ENCODE assay signal across 8 mouse cellular contexts in the genomic region with DNA sequence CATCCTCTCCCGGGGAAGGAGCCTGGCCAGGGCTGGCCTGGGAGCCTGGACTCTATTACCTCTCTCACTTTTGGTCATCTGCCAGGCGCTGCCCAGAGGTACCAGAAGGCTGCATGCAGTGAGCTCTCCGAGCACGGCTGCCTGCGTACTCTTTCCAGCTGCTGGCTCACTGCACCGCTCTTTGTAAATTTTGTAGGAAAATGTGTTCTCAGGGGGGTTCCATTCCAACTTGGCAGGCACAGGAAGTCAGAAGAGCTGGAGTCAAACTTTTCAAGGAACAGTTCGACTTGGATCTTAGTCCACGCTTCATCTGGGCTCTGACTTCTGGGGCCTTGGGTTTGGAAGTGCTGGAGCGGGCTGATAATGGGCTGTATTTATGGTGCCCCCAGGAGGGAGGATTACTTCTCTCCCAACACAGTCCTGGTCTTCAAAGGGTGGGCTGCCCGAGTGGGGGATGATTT.
DNase-seq lines count a peak whose midpoint lies in the region; ATAC-seq and TF ChIP-seq lines count a peak whose summit lies in the region.

No protein-coding gene starts in this region.

- no peaks in the 10 kb centered on the region for H3K27me3 ChIP-seq in hindbrain, postnatal 0 days (ENCODE audit: insufficient read depth, low read length)
- H3K27me3 ChIP-seq in hindbrain, embryonic 14.5 days (ENCODE audit: control insufficient read depth, insufficient read depth, low read length), result no peaks in the 10 kb centered on the region
- no peaks in the 10 kb centered on the region for H3K27me3 ChIP-seq in heart, postnatal 0 days (ENCODE audit: control insufficient read depth, insufficient read depth, low read length)
- no peaks in the 10 kb centered on the region for H3K27me3 ChIP-seq in limb, embryonic 15.5 days

- no peak overlapping the region for H3K4me2 ChIP-seq in hindbrain, postnatal 0 days (ENCODE audit: low read depth, low read length)
- no peak overlapping the region for H3K4me2 ChIP-seq in hindbrain, embryonic 14.5 days (replicated peaks)
- no peak overlapping the region for H3K4me2 ChIP-seq in heart, postnatal 0 days (ENCODE audit: low read depth, low read length)
- no peak overlapping the region for H3K4me2 ChIP-seq in limb, embryonic 15.5 days

- H3K4me3 ChIP-seq in hindbrain, postnatal 0 days (ENCODE audit: low read length), result no peak overlapping the region
- H3K4me3 ChIP-seq in hindbrain, embryonic 14.5 days (replicated peaks; ENCODE audit: low read length), result no peak overlapping the region
- H3K4me3 ChIP-seq in heart, postnatal 0 days (ENCODE audit: low read depth, low read length), result no peak overlapping the region
- no peak overlapping the region for H3K4me3 ChIP-seq in limb, embryonic 15.5 days

- TF ChIP-seq CTCF in hindbrain, postnatal 0 days (IDR thresholded peaks at IDR 0.05; ENCODE audit: low read depth), result no peak
- no peak for TF ChIP-seq CTCF in heart, postnatal 0 days (IDR thresholded peaks at IDR 0.05; ENCODE audit: low read depth)

- ATAC-seq in hindbrain, postnatal 0 days, result no peak
- ATAC-seq in hindbrain, embryonic 14.5 days (ENCODE audit: low FRiP score), result no peak
- peak; percentile 52; the same call in 1 of the 2 replicates for ATAC-seq in heart, postnatal 0 days (ENCODE audit: insufficient read depth, low read depth)
- peak; percentile 81 for ATAC-seq in limb, embryonic 15.5 days (ENCODE audit: insufficient number of reproducible peaks, low FRiP score, low TSS enrichment, low read depth)

- 35% methylated on average over 10 of the region's 10 CpGs for WGBS in hindbrain, postnatal 0 days
- 45% methylated on average over 10 of the region's 10 CpGs for WGBS in hindbrain, embryonic 14.5 days
- 19% methylated on average over 10 of the region's 10 CpGs for WGBS in heart, postnatal 0 days
- 8% methylated on average over 10 of the region's 10 CpGs for WGBS in limb, embryonic 15.5 days

- no peak overlapping the region for H3K27ac ChIP-seq in hindbrain, postnatal 0 days
- H3K27ac ChIP-seq in hindbrain, embryonic 14.5 days, result no peak overlapping the region
- H3K27ac ChIP-seq in heart, postnatal 0 days (ENCODE audit: low read depth), result no peak overlapping the region; the same call in 1 of the 2 replicates
- H3K27ac ChIP-seq in limb, embryonic 15.5 days, result peak overlapping the region; percentile 82

- DNase-seq in hindbrain, postnatal 0 days (ENCODE audit: low spot score), result peak; percentile 42
- no peak for DNase-seq in hindbrain, embryonic 14.5 days (ENCODE audit: low spot score)
- peak; percentile 36 for DNase-seq in embryo, embryonic 11.5 days (ENCODE audit: low read depth, low spot score)
- DNase-seq in heart, postnatal 0 days (ENCODE audit: low spot score), result peak; percentile 39
- no peak for DNase-seq in B cell, adult 2 months
- DNase-seq in MN1 (ENCODE audit: low spot score), result no peak
- DNase-seq in right cerebral cortex, adult 2 months (ENCODE audit: low spot score in 2 of 2), result no peak

- H3K4me1 ChIP-seq in hindbrain, postnatal 0 days (ENCODE audit: insufficient read depth, low read length), result peaks cover 4% of the 10 kb centered on the region
- H3K4me1 ChIP-seq in hindbrain, embryonic 14.5 days (replicated peaks; ENCODE audit: control insufficient read depth, insufficient read depth, low read length), result 0 out of 2 replicates have a peak, but pooled peaks cover 4% of the 10 kb centered on the region
- peaks cover 20% of the 10 kb centered on the region for H3K4me1 ChIP-seq in heart, postnatal 0 days (ENCODE audit: control insufficient read depth, insufficient read depth)
- peaks cover 28% of the 10 kb centered on the region for H3K4me1 ChIP-seq in limb, embryonic 15.5 days

- no peak for TF ChIP-seq EP300 in heart, postnatal 0 days (IDR thresholded peaks at IDR 0.05; ENCODE audit: low read depth)

- no peak overlapping the region for H3K9ac ChIP-seq in hindbrain, postnatal 0 days (replicated peaks; ENCODE audit: low read length)
- H3K9ac ChIP-seq in hindbrain, embryonic 14.5 days, result no peak overlapping the region
- H3K9ac ChIP-seq in heart, postnatal 0 days (replicated peaks; ENCODE audit: low read depth, low read length), result no peak overlapping the region
- H3K9ac ChIP-seq in limb, embryonic 15.5 days, result no peak overlapping the region

- H3K36me3 ChIP-seq in hindbrain, postnatal 0 days (ENCODE audit: insufficient read depth, low read length), result no peaks in the 10 kb centered on the region
- H3K36me3 ChIP-seq in hindbrain, embryonic 14.5 days (replicated peaks; ENCODE audit: control insufficient read depth, insufficient read depth), result no peaks in the 10 kb centered on the region
- no peaks in the 10 kb centered on the region for H3K36me3 ChIP-seq in heart, postnatal 0 days (replicated peaks; ENCODE audit: control insufficient read depth, insufficient read depth, low read length)
- H3K36me3 ChIP-seq in limb, embryonic 15.5 days, result no peaks in the 10 kb centered on the region

- no peaks in the 10 kb centered on the region for H3K9me3 ChIP-seq in hindbrain, postnatal 0 days (ENCODE audit: low read length)
- H3K9me3 ChIP-seq in hindbrain, embryonic 14.5 days (ENCODE audit: control insufficient read depth, low read length), result no peaks in the 10 kb centered on the region
- H3K9me3 ChIP-seq in heart, postnatal 0 days (replicated peaks; ENCODE audit: control insufficient read depth, low read length), result no peaks in the 10 kb centered on the region
- H3K9me3 ChIP-seq in limb, embryonic 15.5 days, result no peaks in the 10 kb centered on the region

Comparison
In these comparisons a context has a peak if more than half of its experiments do, and no peak if none do; other contexts are left out.
1. DNase-seq: peak in hindbrain, postnatal 0 days (single experiment), embryo, embryonic 11.5 days (single experiment) and heart, postnatal 0 days (single experiment); none in hindbrain, embryonic 14.5 days (single experiment), B cell, adult 2 months (0 of 2), MN1 (single experiment) and right cerebral cortex, adult 2 months (0 of 2).
2. ATAC-seq: peak in heart, postnatal 0 days (single experiment) and limb, embryonic 15.5 days (single experiment); none in hindbrain, postnatal 0 days (single experiment) and hindbrain, embryonic 14.5 days (single experiment).